In genomic region chr2:10288142-10288831, GRCm38 (mm10) we compare ENCODE assay signal across 8 mouse cellular contexts.
DNase-seq lines count a peak whose midpoint lies in the region; ATAC-seq lines count a peak whose summit lies in the region.

No protein-coding gene starts in this region.

- H3K36me3 ChIP-seq in heart, embryonic 12.5 days: no peaks in the 10 kb centered on the region
- H3K36me3 ChIP-seq in kidney, embryonic 15.5 days: no peaks in the 10 kb centered on the region
- no peaks in the 10 kb centered on the region for H3K36me3 ChIP-seq in limb, embryonic 13.5 days
- no peaks in the 10 kb centered on the region for H3K36me3 ChIP-seq in splenic B cell, adult 2 months (ENCODE audit: control insufficient read depth, insufficient read depth, low read length, poor library complexity, severe bottlenecking)

- H3K4me1 ChIP-seq in heart, embryonic 12.5 days (replicated peaks): peaks cover 10% of the 10 kb centered on the region
- peaks cover 20% of the 10 kb centered on the region for H3K4me1 ChIP-seq in kidney, embryonic 15.5 days
- H3K4me1 ChIP-seq in limb, embryonic 13.5 days: peaks cover 10% of the 10 kb centered on the region

- peak overlapping the region; percentile 30; the same call in 1 of the 2 replicates for H3K4me2 ChIP-seq in heart, embryonic 12.5 days
- peak overlapping the region; percentile 31 for H3K4me2 ChIP-seq in kidney, embryonic 15.5 days
- 0 out of 2 replicates have a peak overlapping the region, but pooled peaks have one; percentile 38 for H3K4me2 ChIP-seq in limb, embryonic 13.5 days (replicated peaks)

- peak; percentile 65 for ATAC-seq in activated CD4-positive, CD25-positive, alpha-beta regulatory T cell, adult 4 months
- peak; percentile 96 for ATAC-seq in common myeloid progenitor, adult 5-6 weeks (replicated peaks; ENCODE audit: low read depth, poor library complexity, severe bottlenecking)
- no peak for ATAC-seq in heart, embryonic 12.5 days (ENCODE audit: insufficient number of reproducible peaks, low FRiP score)
- ATAC-seq in kidney, embryonic 15.5 days (replicated peaks; ENCODE audit: low FRiP score): no peak
- no peak for ATAC-seq in limb, embryonic 13.5 days (ENCODE audit: low FRiP score, low read depth)

- H3K9me3 ChIP-seq in heart, embryonic 12.5 days (replicated peaks): no peaks in the 10 kb centered on the region
- no peaks in the 10 kb centered on the region for H3K9me3 ChIP-seq in kidney, embryonic 15.5 days (replicated peaks)
- H3K9me3 ChIP-seq in limb, embryonic 13.5 days: no peaks in the 10 kb centered on the region

- WGBS in heart, embryonic 12.5 days: 18% methylated on average over 12 of the region's 12 CpGs
- 8% methylated on average over 12 of the region's 12 CpGs for WGBS in kidney, embryonic 15.5 days
- WGBS in limb, embryonic 13.5 days: 6% methylated on average over 12 of the region's 12 CpGs

- DNase-seq in 3T3-L1 (ENCODE audit: low read depth, low spot score): peak; percentile 90
- DNase-seq in natural killer cell, adult 2 months (ENCODE audit: low spot score in 2 of 2): peak; percentile 57 to 62
- peak; percentile 87 for DNase-seq in splenic B cell, adult 2 months (ENCODE audit: low read depth, low spot score)

- H3K9ac ChIP-seq in heart, embryonic 12.5 days: no peak overlapping the region
- H3K9ac ChIP-seq in kidney, embryonic 15.5 days: no peak overlapping the region
- H3K9ac ChIP-seq in limb, embryonic 13.5 days: no peak overlapping the region

- peaks cover 14% of the 10 kb centered on the region; the same call in 1 of the 2 replicates for H3K27me3 ChIP-seq in heart, embryonic 12.5 days (replicated peaks)
- H3K27me3 ChIP-seq in kidney, embryonic 15.5 days: peaks cover 43% of the 10 kb centered on the region
- peaks cover 59% of the 10 kb centered on the region for H3K27me3 ChIP-seq in limb, embryonic 13.5 days
- H3K27me3 ChIP-seq in splenic B cell, adult 2 months (ENCODE audit: control insufficient read depth, insufficient read depth, low read length, poor library complexity, severe bottlenecking): no peaks in the 10 kb centered on the region

- H3K4me3 ChIP-seq in heart, embryonic 12.5 days: no peak overlapping the region
- no peak overlapping the region for H3K4me3 ChIP-seq in kidney, embryonic 15.5 days (replicated peaks)
- no peak overlapping the region for H3K4me3 ChIP-seq in limb, embryonic 13.5 days

- no peak overlapping the region for H3K27ac ChIP-seq in heart, embryonic 12.5 days (ENCODE audit: poor library complexity, severe bottlenecking)
- no peak overlapping the region for H3K27ac ChIP-seq in kidney, embryonic 15.5 days
- no peak overlapping the region for H3K27ac ChIP-seq in limb, embryonic 13.5 days

Comparison
In these comparisons a context has a peak if more than half of its experiments do, and no peak if none do; other contexts are left out.
1. ATAC-seq: peak in activated CD4-positive, CD25-positive, alpha-beta regulatory T cell, adult 4 months (single experiment) and common myeloid progenitor, adult 5-6 weeks (single experiment); none in heart, embryonic 12.5 days (single experiment), kidney, embryonic 15.5 days (single experiment) and limb, embryonic 13.5 days (single experiment).
2. Peak in every context shown above with its lines, with median percentiles within 50 percentile points of each other: DNase-seq and H3K4me2 ChIP-seq.